Mouse (Mus musculus) kidney, postnatal 0 days (tissue): ENCODE data around the gene Clec1b. TPM values are rescaled to one million over a fixed set of nuclear protein-coding genes. Genes with fewer than 3 reads are reported as not detected.

Experiments used
- ATAC-seq: fragments of 200-750 bp; cut with Nextera tagmentation; replicated peaks from 2 replicates; pipeline ENCODE4 v1.8.0; 2017; ENCODE audit warnings: low read depth, moderate number of reproducible peaks, moderate TSS enrichment, moderate library complexity; ENCODE audit not compliant: low FRiP score
- DNase-seq: peaks from one replicate; pipeline ENCODE4 v3.0.0-alpha.2; 2016; ENCODE audit warnings: low spot score
- H3K27ac ChIP-seq: fragments of 300-500 bp; sonication (generic); 2 replicates; pipeline ENCODE4 v1.5.1; 2014; ENCODE audit warnings: mild to moderate bottlenecking
- H3K27me3 ChIP-seq: fragments of 300-500 bp; sonication (generic); 2 replicates; pipeline ENCODE4 v1.6.1; 2014; ENCODE audit warnings: low read length, mixed read lengths; ENCODE audit not compliant: insufficient read depth
- H3K36me3 ChIP-seq: fragments of 300-500 bp; sonication (generic); 2 replicates; pipeline ENCODE4 v1.6.1; 2014; ENCODE audit warnings: low read length, mixed read lengths; ENCODE audit not compliant: insufficient read depth
- H3K4me1 ChIP-seq: fragments of 300-500 bp; sonication (generic); replicated peaks from 2 replicates; pipeline ENCODE4 v1.6.1; 2014; ENCODE audit warnings: antibody characterized with exemption, low read length, mixed read lengths; ENCODE audit not compliant: insufficient read depth
- H3K4me2 ChIP-seq: fragments of 300-500 bp; sonication (generic); 2 replicates; pipeline ENCODE4 v1.6.1; 2014; ENCODE audit warnings: mild to moderate bottlenecking, low read length, moderate library complexity, mixed read lengths
- H3K4me3 ChIP-seq: fragments of 300-500 bp; sonication (generic); replicated peaks from 2 replicates; pipeline ENCODE4 v1.5.1; 2014; ENCODE audit warnings: low read depth, low read length
- H3K9ac ChIP-seq: fragments of 300-500 bp; sonication (generic); 2 replicates; pipeline ENCODE4 v1.6.1; 2014; ENCODE audit warnings: low read depth, low read length
- H3K9me3 ChIP-seq: fragments of 300-500 bp; sonication (generic); replicated peaks from 2 replicates; pipeline ENCODE4 v1.6.1; 2016; ENCODE audit warnings: low read length, inconsistent platforms, mixed read lengths
- CTCF ChIP-seq: IDR thresholded peaks from 2 replicates; pipeline ENCODE4 v1.5.1; 2016; ENCODE audit warnings: antibody characterized with exemption, low read depth, mild to moderate bottlenecking, moderate library complexity
- WGBS: fragments of 180-500 bp; shearing (Covaris S2); extraction: QIAGEN DNeasy Blood & Tissue Kit; methylation state at CpG from one replicate; pipeline ENCODE4 v1.1.7; 2014; 5-methylcytosine and 5-hydroxymethylcytosine counted together
- polyA plus RNA-seq: library from polyadenylated mRNA; unstranded; fragments of >200 nt; fragmentation: Nextera tagmentation; extraction: Ambion mirVana; gene quantifications from 2 replicates; pipeline ENCODE4 v1.2.1, GENCODE M21; 2015

Clec1b gene
- polyA plus RNA-seq, 1 experiment from 2014 or later = 1.5 TPM

DNA sequence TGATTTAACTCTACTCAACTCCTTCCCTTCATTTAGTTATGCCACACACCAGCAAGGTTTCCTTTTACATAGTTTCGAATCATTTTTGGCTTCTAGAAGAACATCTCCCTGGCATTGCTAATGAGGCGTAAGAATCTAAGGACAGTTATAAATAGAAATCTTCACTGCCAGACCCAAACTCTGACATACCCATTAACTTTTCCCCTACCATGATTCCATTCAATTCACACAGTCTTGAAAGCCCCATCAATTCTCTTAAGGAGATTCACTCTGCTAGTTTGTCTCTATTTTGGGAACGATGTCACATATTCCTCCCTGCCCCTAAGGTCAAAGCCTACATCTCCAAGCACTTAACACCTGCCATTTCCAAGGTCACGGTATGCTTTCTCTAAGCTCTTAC, 12.1 kb upstream of the Clec1b start:
- Histone ChIP-seq H3K9ac (no peak overlapping the region), H3K4me2 (no peak overlapping the region), H3K9me3 (no peaks in the 10 kb centered on the region), H3K27ac (no peak overlapping the region), H3K4me3 (no peak overlapping the region), H3K27me3 (no peaks in the 10 kb centered on the region), H3K4me1 (no peaks in the 10 kb centered on the region), H3K36me3 (no peaks in the 10 kb centered on the region)
- DNase-seq (no peak), ATAC-seq (no peak)
- no peak for TF ChIP-seq CTCF
- 79% methylated on average over 4 of the region's 4 CpGs for WGBS

GRCm38 (mm10) chr6:129385774-129386173, 11.3 kb upstream of the Clec1b start, which contains the start of gene Clec12b:
Gene Clec12b (minus strand): TSS chr6:129385874.
- no peak for TF ChIP-seq CTCF
- no peak within 1 kb of the TSS for H3K9ac ChIP-seq
- no peak within 1 kb of the TSS for H3K4me3 ChIP-seq
- H3K36me3 ChIP-seq = no peaks in the 10 kb centered on the region
- no peak for ATAC-seq
- no peak within 1 kb of the TSS for H3K27ac ChIP-seq
- no peak within 1 kb of the TSS for H3K4me2 ChIP-seq
- no peaks in the 10 kb centered on the region for H3K4me1 ChIP-seq
- no peak for DNase-seq
- WGBS = 92% methylated on average over 2 of the region's 2 CpGs
- H3K27me3 ChIP-seq = no peaks in the 10 kb centered on the region
- H3K9me3 ChIP-seq = no peaks in the 10 kb centered on the region

DNA sequence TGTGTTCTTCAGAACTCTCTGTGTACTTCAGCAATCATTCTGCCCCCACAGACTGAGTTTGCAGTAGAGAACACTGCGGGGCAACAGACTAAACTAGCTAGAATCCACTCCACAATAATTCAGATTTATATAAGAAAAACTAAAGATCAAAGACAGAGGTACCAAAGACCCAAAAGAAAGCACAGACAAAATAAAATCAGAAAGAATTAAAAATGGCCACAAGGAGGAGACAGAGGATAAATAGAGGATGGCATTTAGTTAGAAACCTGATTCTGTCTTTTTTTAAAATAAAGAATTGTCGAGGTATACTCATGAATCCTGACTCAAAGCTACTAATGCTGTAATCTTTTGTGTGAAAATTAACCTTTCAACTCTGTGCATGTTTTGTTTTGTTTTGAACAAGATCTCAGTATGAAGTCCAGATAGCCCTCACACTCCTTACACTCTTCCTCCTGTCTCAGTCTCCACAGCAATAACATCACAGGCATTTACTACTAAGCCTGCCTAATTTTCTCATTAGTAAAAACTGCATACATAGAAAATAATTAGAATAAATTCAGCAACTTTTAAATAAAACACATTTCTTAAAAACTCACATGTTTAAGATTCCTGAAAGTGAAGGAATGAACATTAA, 3.9 kb upstream of the Clec1b start:
- Histone ChIP-seq H3K4me1 (no peaks in the 10 kb centered on the region; the same call in 1 of the 2 replicates), H3K9me3 (no peaks in the 10 kb centered on the region), H3K9ac (no peak overlapping the region), H3K4me3 (no peak overlapping the region), H3K27ac (no peak overlapping the region), H3K4me2 (no peak overlapping the region), H3K36me3 (no peaks in the 10 kb centered on the region), H3K27me3 (no peaks in the 10 kb centered on the region)
- peak; percentile 92 for TF ChIP-seq CTCF
- ATAC-seq = no peak
- 21% methylated on average over 2 of the region's 2 CpGs for WGBS
- peak; percentile 81 for DNase-seq

DNA sequence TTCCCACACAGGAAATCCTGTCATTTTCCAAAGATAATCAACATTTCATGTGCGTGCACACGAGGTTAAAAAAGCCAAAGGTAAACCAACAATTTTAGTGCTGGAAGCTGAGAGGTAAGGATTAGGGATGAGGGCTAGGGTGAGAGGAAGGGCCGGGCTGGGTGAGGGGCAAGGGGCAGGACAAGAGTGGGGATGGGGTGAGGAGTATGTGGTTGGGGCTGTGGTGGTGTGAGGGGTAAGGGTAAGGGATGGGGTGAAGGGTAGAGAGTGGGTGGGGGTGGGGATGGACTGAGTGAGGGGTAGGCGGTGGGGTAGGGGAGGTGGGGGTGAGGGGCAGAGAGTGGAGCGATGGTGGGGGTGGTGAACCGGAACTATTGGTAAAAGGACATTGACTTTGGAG, 3.4 kb upstream of the Clec1b start:
- H3K4me1 ChIP-seq = no peaks in the 10 kb centered on the region; the same call in 1 of the 2 replicates
- H3K9ac ChIP-seq = no peak overlapping the region
- DNase-seq (no peak), ATAC-seq (peak; percentile 66)
- WGBS = 72% methylated on average over 6 of the region's 6 CpGs
- no peak overlapping the region for H3K4me3 ChIP-seq
- H3K27me3 ChIP-seq = no peaks in the 10 kb centered on the region
- H3K36me3 ChIP-seq = no peaks in the 10 kb centered on the region
- H3K27ac ChIP-seq = no peak overlapping the region
- no peak for TF ChIP-seq CTCF
- no peak overlapping the region for H3K4me2 ChIP-seq
- H3K9me3 ChIP-seq = no peaks in the 10 kb centered on the region

DNA sequence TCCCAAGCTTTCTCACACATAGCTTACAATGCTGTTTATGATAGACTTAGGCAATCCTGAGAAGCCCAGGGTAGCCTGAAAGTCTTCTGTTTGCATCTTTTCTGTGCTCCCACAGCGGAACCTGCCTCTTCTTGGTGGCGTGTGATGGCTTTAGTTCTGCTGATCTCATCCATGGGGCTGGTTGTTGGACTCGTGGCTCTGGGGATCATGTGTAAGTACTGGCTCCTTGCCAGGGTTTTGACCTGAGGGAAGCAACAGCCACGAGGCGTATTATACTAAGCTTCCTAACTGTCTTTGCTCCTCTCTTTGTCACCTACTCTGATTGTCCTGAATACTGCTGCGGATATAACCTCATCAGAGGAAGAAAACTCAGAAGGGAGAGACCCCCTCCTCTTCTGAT, 2.8 kb downstream of the Clec1b start:
- H3K36me3 ChIP-seq = no peaks in the 10 kb centered on the region
- DNase-seq = peak; percentile 56
- no peaks in the 10 kb centered on the region; the same call in 1 of the 2 replicates for H3K4me1 ChIP-seq
- peak overlapping the region; percentile 44; the same call in 1 of the 2 replicates for H3K27ac ChIP-seq
- H3K4me3 ChIP-seq = no peak overlapping the region
- peak; percentile 80 for ATAC-seq
- no peaks in the 10 kb centered on the region for H3K9me3 ChIP-seq
- no peak for TF ChIP-seq CTCF
- no peak overlapping the region for H3K9ac ChIP-seq
- H3K4me2 ChIP-seq = no peak overlapping the region
- no peaks in the 10 kb centered on the region for H3K27me3 ChIP-seq
- 42% methylated on average over 6 of the region's 6 CpGs for WGBS

- WGBS = 94% methylated on average over 2 of the region's 2 CpGs
- no peak for ATAC-seq
Observed at GRCm38 (mm10) chr6:129402404-129402803, 5.3 kb downstream of the Clec1b start.

More at GRCm38 (mm10) chr6:129402404-129402803, 5.3 kb downstream of the Clec1b start:
- no peak overlapping the region for H3K27ac ChIP-seq
- H3K4me1 ChIP-seq = no peaks in the 10 kb centered on the region; the same call in 1 of the 2 replicates
- DNase-seq = no peak
- no peaks in the 10 kb centered on the region for H3K36me3 ChIP-seq
- no peaks in the 10 kb centered on the region for H3K9me3 ChIP-seq
- no peaks in the 10 kb centered on the region for H3K27me3 ChIP-seq
- H3K4me2 ChIP-seq = no peak overlapping the region
- no peak overlapping the region for H3K9ac ChIP-seq
- TF ChIP-seq CTCF = no peak
- no peak overlapping the region for H3K4me3 ChIP-seq
